Mouse (Mus musculus) limb, embryonic 13.5 days (tissue): ENCODE measurements around the gene Dock2. TPM values are rescaled to one million over a fixed set of nuclear protein-coding genes. Genes with fewer than 3 reads are reported as not detected.

Experiments
- ATAC-seq: fragments of 200-750 bp; cut with Nextera tagmentation; 2 replicates; pipeline ENCODE4 v1.8.0; 2017; ENCODE audit warnings: low read depth, moderate number of reproducible peaks, moderate TSS enrichment; ENCODE audit not compliant: low FRiP score
- H3K27ac ChIP-seq: fragments of 300-500 bp; sonication (generic); 2 replicates; pipeline ENCODE4 v1.5.1; 2015; ENCODE audit warnings: inconsistent platforms, mild to moderate bottlenecking, moderate library complexity
- H3K27me3 ChIP-seq: fragments of 300-500 bp; sonication (generic); 2 replicates; pipeline ENCODE4 v1.6.1; 2015; ENCODE audit warnings: mild to moderate bottlenecking, inconsistent platforms
- H3K36me3 ChIP-seq: fragments of 300-500 bp; sonication (generic); 2 replicates; pipeline ENCODE4 v1.6.1; 2015; ENCODE audit warnings: inconsistent platforms, mild to moderate bottlenecking, moderate library complexity
- H3K4me1 ChIP-seq: fragments of 300-500 bp; sonication (generic); 2 replicates; pipeline ENCODE4 v1.6.1; 2015; ENCODE audit warnings: inconsistent platforms
- H3K4me2 ChIP-seq: fragments of 300-500 bp; sonication (generic); replicated peaks from 2 replicates; pipeline ENCODE4 v1.6.1; 2015; ENCODE audit warnings: inconsistent platforms, mild to moderate bottlenecking, moderate library complexity
- H3K4me3 ChIP-seq: fragments of 300-500 bp; sonication (generic); 2 replicates; pipeline ENCODE4 v1.5.1; 2015; ENCODE audit warnings: moderate library complexity, mild to moderate bottlenecking, inconsistent platforms
- H3K9ac ChIP-seq: fragments of 300-500 bp; sonication (generic); 2 replicates; pipeline ENCODE4 v1.6.1; 2015; ENCODE audit warnings: mild to moderate bottlenecking, inconsistent platforms
- H3K9me3 ChIP-seq: fragments of 300-500 bp; sonication (generic); 2 replicates; pipeline ENCODE4 v1.6.1; 2016; ENCODE audit warnings: inconsistent platforms
- WGBS: fragments of 180-500 bp; shearing (Covaris S2); methylation state at CpG from one replicate; pipeline ENCODE4 v1.1.7; 2015; 5-methylcytosine and 5-hydroxymethylcytosine counted together
- polyA plus RNA-seq: library from polyadenylated mRNA; unstranded; fragments of >200 nt; fragmentation: Nextera tagmentation; extraction: Ambion mirVana; gene quantifications from 2 replicates; pipeline ENCODE4 v1.2.1, GENCODE M21; 2015

Gene Dock2
- polyA plus RNA-seq, 1 experiment from 2014 or later: 1.3 TPM

GRCm38 (mm10) chr11:34449944-34450343 lies 333.7 kb downstream of the Dock2 start:
- Histone ChIP-seq H3K4me2 (no peak overlapping the region), H3K9me3 (no peaks in the 10 kb centered on the region), H3K4me3 (no peak overlapping the region), H3K9ac (no peak overlapping the region), H3K27ac (no peak overlapping the region), H3K36me3 (no peaks in the 10 kb centered on the region), H3K27me3 (no peaks in the 10 kb centered on the region), H3K4me1 (no peaks in the 10 kb centered on the region)
- no peak for ATAC-seq
- WGBS: 93% methylated on average over 4 of the region's 4 CpGs

GRCm38 (mm10) chr11:34447891-34448290 lies 335.8 kb downstream of the Dock2 start:
- ATAC-seq: no peak
- WGBS: 45% methylated on average over 4 of the region's 4 CpGs

GRCm38 (mm10) chr11:34438429-34438828 lies 345.3 kb downstream of the Dock2 start:
- Histone ChIP-seq H3K36me3 (no peaks in the 10 kb centered on the region), H3K4me2 (no peak overlapping the region), H3K9ac (no peak overlapping the region), H3K9me3 (no peaks in the 10 kb centered on the region), H3K4me1 (no peaks in the 10 kb centered on the region), H3K4me3 (no peak overlapping the region), H3K27me3 (no peaks in the 10 kb centered on the region), H3K27ac (no peak overlapping the region)
- no peak for ATAC-seq
- WGBS: 68% methylated on average over 2 of the region's 2 CpGs

More at GRCm38 (mm10) chr11:34447891-34448290, 335.8 kb downstream of the Dock2 start:
- Histone ChIP-seq H3K9ac (no peak overlapping the region), H3K4me3 (no peak overlapping the region), H3K9me3 (no peaks in the 10 kb centered on the region), H3K36me3 (no peaks in the 10 kb centered on the region), H3K4me2 (no peak overlapping the region), H3K27me3 (no peaks in the 10 kb centered on the region), H3K4me1 (no peaks in the 10 kb centered on the region), H3K27ac (no peak overlapping the region)

DNA sequence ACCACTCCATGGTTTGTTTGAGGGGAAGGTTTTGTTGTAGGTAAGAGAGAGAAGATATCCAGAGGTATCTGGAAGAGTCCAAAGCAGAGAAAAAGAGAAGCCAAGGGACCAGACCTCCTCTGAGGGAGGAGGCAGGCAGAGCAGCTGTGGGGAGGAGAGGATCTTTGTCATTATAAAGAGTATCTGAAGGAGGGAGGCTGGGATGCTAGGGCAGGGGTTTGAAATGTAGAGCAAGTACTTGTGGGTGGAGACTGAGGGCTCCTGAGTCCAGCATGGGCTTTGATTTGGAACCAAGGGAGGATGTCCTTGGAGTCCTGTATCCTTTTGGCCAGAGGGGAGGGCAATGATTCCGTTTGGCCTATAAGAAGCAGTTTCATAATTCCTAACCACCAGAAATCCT lies 346.2 kb downstream of the Dock2 start:
- H3K36me3 ChIP-seq: no peaks in the 10 kb centered on the region
- H3K9me3 ChIP-seq: no peaks in the 10 kb centered on the region
- H3K4me2 ChIP-seq: no peak overlapping the region
- no peak overlapping the region for H3K27ac ChIP-seq
- WGBS: 50% methylated on average over 1 of the region's 1 CpGs
- no peaks in the 10 kb centered on the region for H3K4me1 ChIP-seq
- H3K27me3 ChIP-seq: no peaks in the 10 kb centered on the region
- ATAC-seq: no peak
- no peak overlapping the region for H3K9ac ChIP-seq
- H3K4me3 ChIP-seq: no peak overlapping the region

- Histone ChIP-seq H3K4me3 (no peak overlapping the region), H3K27me3 (no peaks in the 10 kb centered on the region), H3K4me1 (no peaks in the 10 kb centered on the region), H3K4me2 (no peak overlapping the region), H3K36me3 (no peaks in the 10 kb centered on the region), H3K27ac (no peak overlapping the region), H3K9ac (no peak overlapping the region), H3K9me3 (no peaks in the 10 kb centered on the region)
- no peak for ATAC-seq
- 66% methylated on average over 2 of the region's 2 CpGs for WGBS
Observed at GRCm38 (mm10) chr11:34431978-34432377, 351.7 kb downstream of the Dock2 start.

- Histone ChIP-seq H3K27me3 (no peaks in the 10 kb centered on the region), H3K4me3 (no peak overlapping the region), H3K27ac (no peak overlapping the region), H3K4me1 (no peaks in the 10 kb centered on the region), H3K4me2 (no peak overlapping the region), H3K9me3 (no peaks in the 10 kb centered on the region), H3K9ac (no peak overlapping the region), H3K36me3 (no peaks in the 10 kb centered on the region)
- 37% methylated on average over 5 of the region's 5 CpGs for WGBS
- no peak for ATAC-seq
Observed at GRCm38 (mm10) chr11:34431371-34431770, 352.3 kb downstream of the Dock2 start.

DNA sequence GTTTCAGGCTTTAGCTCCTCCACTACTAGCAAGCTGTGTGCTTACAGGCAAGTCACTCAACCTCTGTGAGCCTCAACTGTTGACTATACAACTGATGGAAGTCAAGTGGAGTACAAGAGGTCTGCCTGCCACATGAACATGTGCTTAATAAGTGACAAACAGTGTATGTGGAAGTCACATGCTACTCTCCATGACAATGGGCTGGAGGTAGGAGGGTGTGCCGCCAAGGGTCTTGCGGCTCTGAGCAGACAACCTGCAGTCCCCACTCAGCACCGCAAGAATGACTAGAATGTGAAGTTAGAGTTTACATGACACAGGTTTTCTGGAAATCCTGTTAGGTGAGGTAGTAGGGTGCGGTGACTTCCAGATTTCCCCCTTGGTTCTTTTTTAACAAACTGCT lies 352.8 kb downstream of the Dock2 start:
- 78% methylated on average over 4 of the region's 4 CpGs for WGBS
- Histone ChIP-seq H3K9ac (no peak overlapping the region), H3K27ac (no peak overlapping the region), H3K9me3 (no peaks in the 10 kb centered on the region), H3K4me2 (no peak overlapping the region), H3K27me3 (no peaks in the 10 kb centered on the region), H3K4me3 (no peak overlapping the region), H3K36me3 (no peaks in the 10 kb centered on the region), H3K4me1 (no peaks in the 10 kb centered on the region)
- ATAC-seq: no peak

- Histone ChIP-seq H3K9me3 (no peaks in the 10 kb centered on the region), H3K4me1 (no peaks in the 10 kb centered on the region), H3K36me3 (no peaks in the 10 kb centered on the region), H3K27me3 (no peaks in the 10 kb centered on the region), H3K27ac (no peak overlapping the region), H3K4me2 (no peak overlapping the region), H3K4me3 (no peak overlapping the region), H3K9ac (no peak overlapping the region)
- ATAC-seq: no peak
- 81% methylated on average over 5 of the region's 5 CpGs for WGBS
Observed at GRCm38 (mm10) chr11:34427212-34427611, 356.5 kb downstream of the Dock2 start.

DNA sequence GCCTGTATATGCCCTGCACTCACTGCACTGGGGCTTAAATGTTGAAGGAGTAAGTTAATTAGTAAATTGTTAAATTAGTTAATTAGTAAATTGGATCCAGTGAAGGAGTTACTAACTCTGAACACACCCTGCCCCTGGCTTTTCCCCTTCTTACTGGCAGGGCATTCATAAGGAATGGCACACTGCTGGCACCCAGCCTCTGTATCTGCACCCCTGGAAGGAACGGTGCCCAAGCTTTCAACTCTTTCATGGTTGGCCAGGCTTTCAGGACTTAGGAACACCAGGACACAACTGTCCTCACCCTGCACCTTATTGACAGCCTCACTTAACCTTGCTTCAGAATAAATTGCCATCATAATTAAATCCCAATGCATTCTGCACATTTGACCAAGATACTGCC lies 359.1 kb downstream of the Dock2 start:
- H3K9ac ChIP-seq: no peak overlapping the region
- H3K9me3 ChIP-seq: no peaks in the 10 kb centered on the region
- H3K27ac ChIP-seq: no peak overlapping the region
- no peaks in the 10 kb centered on the region for H3K36me3 ChIP-seq
- H3K4me1 ChIP-seq: no peaks in the 10 kb centered on the region
- H3K4me3 ChIP-seq: no peak overlapping the region
- WGBS: 94% methylated on average over 1 of the region's 1 CpGs
- H3K4me2 ChIP-seq: no peak overlapping the region
- ATAC-seq: no peak
- H3K27me3 ChIP-seq: no peaks in the 10 kb centered on the region

- 0 out of 2 replicates have a peak, but pooled peaks cover 4% of the 10 kb centered on the region for H3K4me1 ChIP-seq
- H3K4me2 ChIP-seq: no peak overlapping the region
- peaks cover 5% of the 10 kb centered on the region; the same call in 1 of the 2 replicates for H3K27me3 ChIP-seq
- no peak overlapping the region for H3K9ac ChIP-seq
- H3K9me3 ChIP-seq: no peaks in the 10 kb centered on the region
- ATAC-seq: no peak
- 44% methylated on average over 6 of the region's 6 CpGs for WGBS
- H3K36me3 ChIP-seq: no peaks in the 10 kb centered on the region
- H3K4me3 ChIP-seq: no peak overlapping the region
- H3K27ac ChIP-seq: no peak overlapping the region
Observed at GRCm38 (mm10) chr11:34421061-34421460, 362.6 kb downstream of the Dock2 start.

DNA sequence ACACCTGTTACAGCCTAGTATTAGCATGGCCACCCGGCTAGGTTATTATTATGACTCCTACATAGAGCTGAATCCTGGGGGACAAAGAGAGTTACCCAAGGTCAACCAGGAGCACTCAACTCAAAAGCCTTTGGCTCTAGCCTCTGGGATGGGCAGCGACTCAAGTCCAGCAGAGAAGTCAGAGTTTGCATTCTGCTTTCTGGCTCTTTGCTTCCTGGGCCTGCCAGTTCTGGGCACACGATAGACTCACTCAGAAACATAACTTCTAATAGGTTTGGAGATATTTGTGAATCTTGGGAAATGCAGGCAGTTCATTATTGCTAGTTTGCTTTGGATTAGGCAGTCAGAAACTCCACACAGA lies 367.1 kb downstream of the Dock2 start:
- ATAC-seq: no peak
- Histone ChIP-seq H3K9me3 (no peaks in the 10 kb centered on the region), H3K4me1 (0 out of 2 replicates have a peak, but pooled peaks cover 4% of the 10 kb centered on the region), H3K27ac (no peak overlapping the region), H3K9ac (no peak overlapping the region), H3K4me2 (no peak overlapping the region), H3K27me3 (peaks cover 8% of the 10 kb centered on the region; the same call in 1 of the 2 replicates), H3K36me3 (no peaks in the 10 kb centered on the region), H3K4me3 (no peak overlapping the region)
- 83% methylated on average over 3 of the region's 3 CpGs for WGBS

DNA sequence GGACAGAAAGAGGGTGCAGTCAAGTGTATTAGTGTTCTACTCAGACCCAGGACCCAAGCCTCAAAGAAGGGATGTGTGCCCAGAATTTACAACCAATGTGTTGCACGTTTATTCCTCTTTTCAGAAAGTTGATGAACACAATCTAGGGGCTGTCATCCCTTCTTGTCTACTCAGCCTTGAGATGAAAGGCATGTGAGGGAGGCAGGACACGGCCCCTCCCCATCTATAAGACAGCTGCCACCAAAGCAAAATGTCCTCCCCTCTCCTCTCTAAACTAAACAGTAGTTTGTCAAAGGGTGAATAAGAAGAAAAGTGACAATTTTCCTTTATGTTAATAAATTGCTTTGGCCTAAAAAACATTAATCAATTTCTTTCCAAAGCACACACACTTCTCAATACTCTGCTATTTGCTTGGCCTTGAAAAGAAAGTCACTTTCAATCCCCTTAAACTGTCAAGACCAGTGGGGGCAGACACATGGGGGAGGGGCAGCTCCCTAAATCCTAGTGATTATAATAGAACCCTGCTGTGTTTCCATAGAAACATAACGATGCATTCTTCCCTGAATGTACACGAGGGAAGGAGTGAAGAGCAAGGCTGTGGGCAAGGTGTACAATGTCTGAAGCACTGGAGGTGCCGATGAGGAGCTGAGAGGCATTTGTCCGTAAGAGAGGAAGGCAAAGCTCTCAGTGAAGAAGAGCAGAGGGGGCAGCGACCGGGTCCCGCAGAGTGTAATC lies 367.6 kb downstream of the Dock2 start:
- WGBS: 47% methylated on average over 9 of the region's 9 CpGs
- Histone ChIP-seq H3K27ac (no peak overlapping the region), H3K4me3 (no peak overlapping the region), H3K4me1 (0 out of 2 replicates have a peak, but pooled peaks cover 4% of the 10 kb centered on the region), H3K36me3 (no peaks in the 10 kb centered on the region), H3K9ac (no peak overlapping the region), H3K27me3 (peaks cover 11% of the 10 kb centered on the region; the same call in 1 of the 2 replicates), H3K4me2 (no peak overlapping the region), H3K9me3 (no peaks in the 10 kb centered on the region)
- ATAC-seq: no peak

GRCm38 (mm10) chr11:34406850-34407249 lies 376.8 kb downstream of the Dock2 start:
- no peaks in the 10 kb centered on the region for H3K4me1 ChIP-seq
- peaks cover 6% of the 10 kb centered on the region for H3K27me3 ChIP-seq
- no peak overlapping the region for H3K4me3 ChIP-seq
- no peak overlapping the region for H3K9ac ChIP-seq
- H3K27ac ChIP-seq: no peak overlapping the region
- H3K4me2 ChIP-seq: no peak overlapping the region
- WGBS: 55% methylated on average over 5 of the region's 5 CpGs
- H3K36me3 ChIP-seq: no peaks in the 10 kb centered on the region
- no peaks in the 10 kb centered on the region for H3K9me3 ChIP-seq
- no peak for ATAC-seq
